Mouse (Mus musculus): ENCODE measurements around the gene Zfp454. TPM values are rescaled to one million over a fixed set of nuclear protein-coding genes. Genes with fewer than 3 reads are reported as not detected.

Gene Zfp454
- polyA plus RNA-seq, 1 experiment from 2014 or later: 14.7 TPM

- peak within 1 kb of the TSS; percentile 72 for H3K4me2 ChIP-seq (replicated peaks)
- H3K27ac ChIP-seq: no peak within 1 kb of the TSS
- peaks cover 33% of the 10 kb centered on the region for H3K36me3 ChIP-seq
- H3K4me1 ChIP-seq: peaks cover 10% of the 10 kb centered on the region
- peak within 1 kb of the TSS; percentile 91 for H3K9ac ChIP-seq
- peaks cover 1% of the 10 kb centered on the region; the same call in 1 of the 2 replicates for H3K9me3 ChIP-seq
- H3K27me3 ChIP-seq (replicated peaks): no peaks in the 10 kb centered on the region
- peak within 1 kb of the TSS; percentile 88 for H3K4me3 ChIP-seq
- peak; percentile 95 for ATAC-seq (ENCODE audit: low FRiP score, low read depth)
- WGBS: 2% methylated on average over 45 of the region's 45 CpGs
Measured at GRCm38 (mm10) chr11:50827010-50827953, 60.2 kb downstream of the Zfp454 start, which contains the start of gene Zfp354c. Gene Zfp354c (minus strand): TSS chr11:50827724.

- H3K36me3 ChIP-seq: peaks cover 42% of the 10 kb centered on the region
- peak overlapping the region; percentile 88 for H3K4me3 ChIP-seq
- peak overlapping the region; percentile 72 for H3K4me2 ChIP-seq (replicated peaks)
- WGBS: 70% methylated on average over 2 of the region's 2 CpGs
- peaks cover 10% of the 10 kb centered on the region for H3K4me1 ChIP-seq
- peak overlapping the region; percentile 91; the same call in 1 of the 2 replicates for H3K9ac ChIP-seq
- ATAC-seq (ENCODE audit: low FRiP score, low read depth): no peak
- no peak overlapping the region for H3K27ac ChIP-seq
- no peaks in the 10 kb centered on the region for H3K27me3 ChIP-seq (replicated peaks)
- no peaks in the 10 kb centered on the region for H3K9me3 ChIP-seq
Measured at GRCm38 (mm10) chr11:50826214-50826613, 61.2 kb downstream of the Zfp454 start.

Other genes starting within 250 kb of the Zfp454 start
- 47.3 and 49.8 TPM in 2 replicates for gene Zfp354c, start 59.9 kb downstream of the Zfp454 start, polyA plus RNA-seq (2016; fragmentation: Nextera tagmentation; extraction: Ambion mirVana)
- 1.1 and 1.5 TPM in 2 replicates for gene Zfp879, start 46.1 kb downstream of the Zfp454 start, polyA plus RNA-seq (2016; fragmentation: Nextera tagmentation; extraction: Ambion mirVana)
- 0.08 TPM in 1 of 2 replicates, not detected in the other for gene Grm6, start 37.0 kb downstream of the Zfp454 start, polyA plus RNA-seq (2016; fragmentation: Nextera tagmentation; extraction: Ambion mirVana)
- gene Zfp2, start 28.5 kb upstream of the Zfp454 start, polyA plus RNA-seq (2016; fragmentation: Nextera tagmentation; extraction: Ambion mirVana): 32.6 and 33.0 TPM in 2 replicates
- 2.0 and 2.5 TPM in 2 replicates for gene Zfp354b, start 44.0 kb upstream of the Zfp454 start, polyA plus RNA-seq (2016; fragmentation: Nextera tagmentation; extraction: Ambion mirVana)
- gene 4933414I15Rik, start 56.1 kb upstream of the Zfp454 start, polyA plus RNA-seq (2016; fragmentation: Nextera tagmentation; extraction: Ambion mirVana): not detected in 2 replicates
- not detected in 2 replicates for gene Prop1, start 66.1 kb upstream of the Zfp454 start, polyA plus RNA-seq (2016; fragmentation: Nextera tagmentation; extraction: Ambion mirVana)
- gene Olfr1378, start 78.9 kb upstream of the Zfp454 start, polyA plus RNA-seq (2016; fragmentation: Nextera tagmentation; extraction: Ambion mirVana): not detected in 2 replicates
- gene Olfr1377, start 94.3 kb upstream of the Zfp454 start, polyA plus RNA-seq (2016; fragmentation: Nextera tagmentation; extraction: Ambion mirVana): not detected in 2 replicates
- gene Olfr51, start 115.9 kb upstream of the Zfp454 start, polyA plus RNA-seq (2016; fragmentation: Nextera tagmentation; extraction: Ambion mirVana): not detected in 2 replicates
- gene Olfr54, start 126.6 kb upstream of the Zfp454 start, polyA plus RNA-seq (2016; fragmentation: Nextera tagmentation; extraction: Ambion mirVana): not detected in 2 replicates
- not detected in 2 replicates for gene Olfr1375, start 160.5 kb upstream of the Zfp454 start, polyA plus RNA-seq (2016; fragmentation: Nextera tagmentation; extraction: Ambion mirVana)
- 10.1 and 10.9 TPM in 2 replicates for gene Zfp354a, start 171.6 kb upstream of the Zfp454 start, polyA plus RNA-seq (2016; fragmentation: Nextera tagmentation; extraction: Ambion mirVana)